Mouse (Mus musculus) cerebellum, postnatal 25 days (tissue): ENCODE data around the gene Maged2.
"Not testable (repeated sequence)": the region's sequence is repeated elsewhere in the genome, so short reads cannot be mapped to it uniquely, and the experiment has no call there.

Experiments
- DNase-seq, 2 experiments: peaks; one replicate each; pipeline ENCODE4 v3.0.0; 2021; ENCODE audit warnings: mixed read lengths in 2 of 2

Gene Maged2

GRCm38 (mm10) chrX:150814139-150814469, at the start of gene Maged2:
TSS of gene Maged2 (minus strand) at chrX:150814345.
- peak in 1 of 2 experiments; percentile 7 for DNase-seq

GRCm38 (mm10) chrX:150848230-150848629, 34.1 kb upstream of the Maged2 start:
- no peak for DNase-seq

- not testable (repeated sequence) for DNase-seq
Measured at GRCm38 (mm10) chrX:150845480-150846205, 31.5 kb upstream of the Maged2 start.

- DNase-seq = not testable (repeated sequence)
Measured at GRCm38 (mm10) chrX:150843257-150843656, 29.1 kb upstream of the Maged2 start.

- DNase-seq = no peak
Measured at GRCm38 (mm10) chrX:150830297-150830696, 16.2 kb upstream of the Maged2 start.

- DNase-seq = no peak
Measured at GRCm38 (mm10) chrX:150817278-150817677, 3.1 kb upstream of the Maged2 start.

GRCm38 (mm10) chrX:150815601-150816000, 1.5 kb upstream of the Maged2 start:
- DNase-seq = no peak

GRCm38 (mm10) chrX:150813464-150814138, 544 bp downstream of the Maged2 start:
- DNase-seq = peak; percentile 25 to 59

- peak; percentile 83 to 91 for DNase-seq
Measured at GRCm38 (mm10) chrX:150812787-150813298, 1.3 kb downstream of the Maged2 start.

- not testable (repeated sequence) for DNase-seq
Measured at GRCm38 (mm10) chrX:150800987-150801386, 13.2 kb downstream of the Maged2 start.

- DNase-seq = not testable (repeated sequence)
Measured at GRCm38 (mm10) chrX:150798493-150799177, 15.5 kb downstream of the Maged2 start.
